Mouse (Mus musculus) hindbrain, embryonic 11.5 days (tissue): ENCODE results near the gene Il34. TPM values are rescaled to one million over a fixed set of nuclear protein-coding genes. Genes with fewer than 3 reads are reported as not detected.
A peak's percentile ranks its signal among the peaks of the same experiment; 100 is the strongest.

Source experiments
- ATAC-seq: fragments of 200-750 bp; cut with Nextera tagmentation; 2 replicates; pipeline ENCODE4 v1.8.0; 2017; ENCODE audit warnings: mild to moderate bottlenecking, moderate TSS enrichment, moderate library complexity; ENCODE audit not compliant: low FRiP score
- DNase-seq: peaks from one replicate; pipeline ENCODE4 v3.0.0-alpha.2; 2015; ENCODE audit warnings: low spot score
- H3K27ac ChIP-seq: fragments of 300-500 bp; sonication (generic); 2 replicates; pipeline ENCODE4 v1.5.1; 2014; ENCODE audit warnings: mild to moderate bottlenecking, low read depth, low read length
- H3K27me3 ChIP-seq: fragments of 300-500 bp; sonication (generic); 2 replicates; pipeline ENCODE4 v1.6.1; 2014; ENCODE audit warnings: mild to moderate bottlenecking, low read length, moderate library complexity, mixed read lengths; ENCODE audit not compliant: control insufficient read depth, insufficient read depth
- H3K36me3 ChIP-seq: fragments of 300-500 bp; sonication (generic); 2 replicates; pipeline ENCODE4 v1.6.1; 2014; ENCODE audit warnings: mild to moderate bottlenecking, low read length, moderate library complexity, mixed read lengths; ENCODE audit not compliant: control insufficient read depth, insufficient read depth
- H3K4me1 ChIP-seq: fragments of 300-500 bp; sonication (generic); replicated peaks from 2 replicates; pipeline ENCODE4 v1.6.1; 2014; ENCODE audit warnings: low read length, mixed read lengths; ENCODE audit not compliant: control insufficient read depth, insufficient read depth
- H3K4me2 ChIP-seq: fragments of 300-500 bp; sonication (generic); replicated peaks from 2 replicates; pipeline ENCODE4 v1.6.1; 2014; ENCODE audit warnings: mild to moderate bottlenecking, low read depth, low read length
- H3K4me3 ChIP-seq: fragments of 300-500 bp; sonication (generic); 2 replicates; pipeline ENCODE4 v1.5.1; 2014; ENCODE audit warnings: low read depth, low read length
- H3K9ac ChIP-seq: fragments of 300-500 bp; sonication (generic); 2 replicates; pipeline ENCODE4 v1.6.1; 2014; ENCODE audit warnings: low read depth, low read length
- H3K9me3 ChIP-seq: fragments of 300-500 bp; sonication (generic); 2 replicates; pipeline ENCODE4 v1.6.1; 2016; ENCODE audit warnings: low read length; ENCODE audit not compliant: control insufficient read depth
- WGBS: fragments of 180-500 bp; shearing (Covaris S2); extraction: QIAGEN DNeasy Blood & Tissue Kit; methylation state at CpG from one replicate; pipeline ENCODE4 v1.1.7; 2014; 5-methylcytosine and 5-hydroxymethylcytosine counted together
- polyA plus RNA-seq: library from polyadenylated mRNA; unstranded; fragments of >200 nt; fragmentation: Nextera tagmentation; extraction: Ambion mirVana; gene quantifications from 2 replicates; pipeline ENCODE4 v1.2.1, GENCODE M21; 2014

Gene Il34
- polyA plus RNA-seq, 1 experiment from 2014 or later, result 0.19 TPM

GRCm38 (mm10) chr8:110724493-110724892 is 81.2 kb downstream of the Il34 start:
- H3K27me3 ChIP-seq, result no peaks in the 10 kb centered on the region
- H3K9ac ChIP-seq, result no peak overlapping the region
- no peaks in the 10 kb centered on the region for H3K9me3 ChIP-seq
- H3K27ac ChIP-seq, result no peak overlapping the region
- peaks cover 8% of the 10 kb centered on the region; the same call in 1 of the 2 replicates for H3K36me3 ChIP-seq
- ATAC-seq (no peak), DNase-seq (no peak)
- 80% methylated on average over 3 of the region's 3 CpGs for WGBS
- no peak overlapping the region for H3K4me2 ChIP-seq
- H3K4me1 ChIP-seq, result peaks cover 19% of the 10 kb centered on the region
- H3K4me3 ChIP-seq, result no peak overlapping the region

- H3K4me1 ChIP-seq, result peaks cover 19% of the 10 kb centered on the region
- H3K4me2 ChIP-seq, result peak overlapping the region; percentile 63
- peak overlapping the region; percentile 90 for H3K9ac ChIP-seq
- H3K27ac ChIP-seq, result 0 out of 2 replicates have a peak overlapping the region, but pooled peaks have one; percentile 30
- H3K27me3 ChIP-seq, result no peaks in the 10 kb centered on the region
- WGBS, result 64% methylated on average over 11 of the region's 11 CpGs
- no peak for DNase-seq
- no peaks in the 10 kb centered on the region for H3K9me3 ChIP-seq
- no peaks in the 10 kb centered on the region for H3K36me3 ChIP-seq
- ATAC-seq, result no peak; the same call in 1 of the 2 replicates
- H3K4me3 ChIP-seq, result peak overlapping the region; percentile 65
These were observed 83.2 kb downstream of the Il34 start for GRCm38 (mm10) chr8:110722414-110723011.

DNA sequence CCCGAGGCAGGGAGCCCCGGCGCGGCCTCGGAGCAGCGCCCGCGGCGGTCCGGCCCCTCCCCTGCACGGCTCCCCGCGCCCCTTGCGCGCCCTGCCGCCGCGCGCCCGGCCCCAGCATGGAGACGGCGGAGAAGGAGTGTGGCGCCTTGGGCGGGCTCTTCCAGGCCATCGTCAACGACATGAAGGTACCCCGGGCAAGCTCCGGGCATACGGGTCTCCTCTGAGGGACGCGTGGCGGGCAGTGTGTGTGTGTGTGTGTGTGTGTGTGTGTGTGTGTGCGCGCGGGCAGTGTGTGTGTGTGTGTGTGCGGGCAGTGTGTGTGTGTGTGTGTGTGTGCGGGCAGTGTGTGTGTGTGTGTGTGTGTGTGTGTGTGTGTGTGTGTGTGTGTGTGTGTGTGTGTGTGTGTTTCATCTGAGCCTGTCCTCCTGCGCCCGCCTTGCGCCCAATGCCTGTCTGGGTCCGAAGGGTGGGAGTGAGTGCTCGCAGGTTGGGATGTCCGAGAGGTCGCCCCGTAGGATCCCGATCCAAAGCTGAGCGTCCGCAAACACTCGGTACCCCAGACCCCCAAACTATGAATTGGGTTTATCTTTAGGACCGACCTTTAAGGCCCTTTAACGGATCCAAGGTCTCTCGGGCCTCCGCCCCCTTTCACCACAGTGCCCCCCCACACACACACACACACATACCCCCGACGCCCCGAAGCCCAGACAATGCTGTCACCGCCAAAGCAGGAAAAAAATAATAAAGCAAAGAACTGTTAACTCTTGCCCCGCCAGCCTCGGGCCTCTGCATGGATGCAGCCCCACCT is 83.9 kb downstream of the Il34 start:
- H3K4me3 ChIP-seq, result peak overlapping the region; percentile 65
- no peaks in the 10 kb centered on the region for H3K36me3 ChIP-seq
- 1% methylated on average over 24 of the region's 59 CpGs for WGBS
- peaks cover 17% of the 10 kb centered on the region for H3K4me1 ChIP-seq
- peak overlapping the region; percentile 87 for H3K27ac ChIP-seq
- H3K4me2 ChIP-seq, result peak overlapping the region; percentile 63
- no peaks in the 10 kb centered on the region for H3K27me3 ChIP-seq
- DNase-seq (peak; percentile 48), ATAC-seq (peak; percentile 62)
- H3K9me3 ChIP-seq, result no peaks in the 10 kb centered on the region
- H3K9ac ChIP-seq, result peak overlapping the region; percentile 90

GRCm38 (mm10) chr8:110720685-110721598 is 84.8 kb downstream of the Il34 start, which contains the start of gene Mtss1l:
Mtss1l (plus strand) TSS chr8:110721476.
- Histone ChIP-seq H3K9ac (peak within 1 kb of the TSS; percentile 90), H3K27me3 (no peaks in the 10 kb centered on the region), H3K4me3 (peak within 1 kb of the TSS; percentile 65), H3K4me1 (peaks cover 17% of the 10 kb centered on the region), H3K4me2 (peak within 1 kb of the TSS; percentile 63), H3K36me3 (no peaks in the 10 kb centered on the region), H3K27ac (peak within 1 kb of the TSS; percentile 87), H3K9me3 (no peaks in the 10 kb centered on the region)
- WGBS, result 4% methylated on average over 58 of the region's 75 CpGs
- DNase-seq (peak; percentile 91), ATAC-seq (peak; percentile 84)

GRCm38 (mm10) chr8:110719898-110720653 is 85.6 kb downstream of the Il34 start:
- peak; percentile 18 for DNase-seq
- Histone ChIP-seq H3K9ac (peak overlapping the region; percentile 19; the same call in 1 of the 2 replicates), H3K36me3 (no peaks in the 10 kb centered on the region), H3K4me1 (peaks cover 17% of the 10 kb centered on the region), H3K9me3 (no peaks in the 10 kb centered on the region), H3K27ac (peak overlapping the region; percentile 87; the same call in 1 of the 2 replicates), H3K27me3 (no peaks in the 10 kb centered on the region), H3K4me3 (no peak overlapping the region; the same call in 1 of the 2 replicates), H3K4me2 (peak overlapping the region; percentile 63)
- no peak for ATAC-seq
- 55% methylated on average over 6 of the region's 6 CpGs for WGBS

GRCm38 (mm10) chr8:110718969-110719670 is 86.6 kb downstream of the Il34 start:
- Histone ChIP-seq H3K36me3 (no peaks in the 10 kb centered on the region), H3K4me3 (no peak overlapping the region), H3K4me2 (no peak overlapping the region), H3K9me3 (no peaks in the 10 kb centered on the region), H3K27ac (no peak overlapping the region), H3K4me1 (peaks cover 17% of the 10 kb centered on the region), H3K27me3 (no peaks in the 10 kb centered on the region), H3K9ac (no peak overlapping the region; the same call in 1 of the 2 replicates)
- DNase-seq (no peak), ATAC-seq (no peak)
- WGBS, result 44% methylated on average over 12 of the region's 12 CpGs

DNA sequence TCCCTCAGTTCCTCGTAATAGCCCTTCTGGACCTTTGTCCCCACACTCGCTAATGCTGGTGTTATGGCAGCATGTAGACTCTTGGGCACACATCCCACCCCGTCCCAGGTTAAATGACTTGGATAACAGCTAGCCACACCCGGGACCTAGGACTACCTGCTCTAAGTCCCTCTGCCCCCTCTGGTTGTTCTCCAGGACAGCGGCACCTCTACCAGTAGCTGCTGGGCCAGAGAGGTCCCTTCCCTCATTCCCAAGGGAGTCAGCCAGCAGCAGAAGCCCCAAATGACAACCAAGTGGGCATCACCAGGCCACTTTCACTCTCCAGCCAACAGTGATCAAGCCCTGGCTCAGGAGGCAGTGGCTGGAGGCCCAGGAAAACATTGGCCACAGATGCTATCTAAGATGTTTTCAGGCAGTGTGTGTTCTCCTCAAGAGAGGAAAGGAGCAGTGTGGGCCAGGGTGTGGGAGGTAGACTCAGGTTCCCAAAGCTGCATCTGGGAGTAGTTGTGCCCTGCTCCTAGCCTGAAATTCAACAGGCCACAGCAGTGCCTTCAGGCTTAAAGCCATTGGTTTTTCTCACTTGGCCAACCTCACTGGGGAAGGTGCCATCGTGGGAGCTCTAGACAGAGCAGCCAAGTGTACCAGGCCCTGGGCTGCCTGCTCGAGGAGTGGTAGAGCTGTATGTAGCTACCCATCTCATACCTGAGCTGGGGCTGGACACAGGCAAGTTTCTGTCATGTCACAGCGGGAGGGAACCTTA is 87.3 kb downstream of the Il34 start:
- H3K4me3 ChIP-seq, result no peak overlapping the region
- peaks cover 13% of the 10 kb centered on the region for H3K4me1 ChIP-seq
- H3K9me3 ChIP-seq, result no peaks in the 10 kb centered on the region
- no peak overlapping the region for H3K9ac ChIP-seq
- no peaks in the 10 kb centered on the region for H3K36me3 ChIP-seq
- WGBS, result 87% methylated on average over 8 of the region's 8 CpGs
- ATAC-seq (no peak), DNase-seq (no peak)
- H3K27me3 ChIP-seq, result no peaks in the 10 kb centered on the region
- no peak overlapping the region for H3K4me2 ChIP-seq
- H3K27ac ChIP-seq, result no peak overlapping the region
